Mouse (Mus musculus) spleen, postnatal 4 days (tissue): ENCODE data around the gene Gm42417.
A peak's percentile ranks its signal among the peaks of the same experiment; 100 is the strongest.
"Not testable (repeated sequence)": the region's sequence is repeated elsewhere in the genome, so short reads cannot be mapped to it uniquely, and the experiment has no call there.

Experiments
- DNase-seq, 2 experiments: peaks; one replicate each; pipeline ENCODE4 v3.0.0; 2022; ENCODE audit warnings: low spot score in 2 of 2

Gm42417 gene

DNA sequence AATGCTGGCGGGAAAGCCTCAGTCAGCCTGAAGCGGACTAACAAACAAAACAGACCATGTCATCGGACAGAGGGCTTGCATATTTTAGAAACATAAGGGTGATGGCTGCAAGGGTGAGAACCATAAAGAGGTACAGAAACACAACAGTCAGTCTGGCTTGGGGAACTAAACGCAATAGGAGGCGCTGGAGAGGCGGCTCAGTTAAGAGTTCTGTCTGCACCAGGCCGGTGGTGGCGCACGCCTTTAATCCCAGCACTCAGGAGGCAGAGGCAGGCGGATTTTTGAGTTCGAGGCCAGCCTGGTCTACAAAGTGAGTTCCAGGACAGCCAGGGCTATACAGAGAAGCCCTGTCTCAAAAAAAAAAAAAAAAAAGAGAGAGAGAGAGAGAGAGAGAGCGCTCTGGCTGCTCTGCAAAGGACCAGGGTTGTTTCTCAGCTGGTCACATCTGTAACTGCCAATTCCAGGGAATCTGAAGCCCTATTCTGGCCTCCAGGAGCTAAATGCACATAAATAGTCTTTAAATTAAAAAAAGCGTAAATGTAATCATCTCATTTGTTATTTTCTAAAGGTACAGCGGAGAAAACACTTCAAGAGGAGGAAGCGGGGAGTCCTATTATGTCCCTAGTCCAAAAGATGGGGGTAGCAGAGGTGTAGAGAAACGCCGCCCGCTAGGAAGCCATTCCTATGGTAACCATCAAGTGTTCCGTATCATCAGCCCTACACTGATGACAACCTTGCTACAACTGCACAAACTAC, 6.8 kb upstream of the Gm42417 start:
- peak in 1 of 2 experiments; percentile 44 for DNase-seq

GRCm38 (mm10) chr1:36545382-36545781, 6.2 kb upstream of the Gm42417 start:
- no peak for DNase-seq

- DNase-seq: no peak
These were observed 3.7 kb upstream of the Gm42417 start for GRCm38 (mm10) chr1:36542925-36543324.

GRCm38 (mm10) chr1:36541844-36542243, 2.6 kb upstream of the Gm42417 start:
- no peak for DNase-seq

DNA sequence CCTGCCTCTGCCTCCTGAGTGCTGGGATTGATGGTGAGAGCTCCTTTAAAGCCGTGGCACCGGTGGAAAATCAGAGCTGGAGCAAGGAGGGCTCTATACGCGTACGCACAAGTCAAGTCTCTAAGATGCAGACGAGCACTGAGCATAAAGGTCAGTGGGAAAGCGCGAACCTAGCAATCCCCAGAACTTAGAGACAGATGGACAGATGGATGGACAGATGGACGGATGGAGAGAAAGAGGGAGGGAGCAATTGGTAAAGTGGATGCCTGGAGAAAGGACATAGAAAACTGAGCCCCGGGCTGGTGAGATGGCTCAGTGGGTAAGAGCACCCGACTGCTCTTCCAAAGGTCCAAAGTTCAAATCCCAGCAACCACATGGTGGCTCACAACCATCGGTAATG, 1.6 kb upstream of the Gm42417 start:
- no peak for DNase-seq

- DNase-seq: no peak
These were observed 903 bp upstream of the Gm42417 start for GRCm38 (mm10) chr1:36540132-36540531.

DNA sequence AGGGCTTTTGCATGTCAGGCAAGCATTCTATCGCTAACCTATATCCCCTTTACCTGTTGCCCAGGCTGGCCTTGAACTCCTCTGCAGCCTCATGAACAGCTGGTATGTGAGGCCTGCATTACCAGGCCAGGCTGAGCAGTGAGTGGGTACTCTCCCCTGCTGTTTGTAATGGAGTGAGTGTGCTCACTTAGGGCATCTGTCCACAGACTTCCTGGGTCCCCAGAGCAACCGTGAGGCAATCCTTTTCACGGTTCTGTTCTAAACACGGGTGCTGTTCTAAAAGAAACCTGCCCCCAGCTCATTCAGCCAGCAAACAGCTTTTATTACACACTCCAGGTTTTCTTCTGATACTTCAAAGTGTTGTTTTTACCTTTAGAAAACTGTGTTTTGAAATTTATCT, 502 bp downstream of the Gm42417 start:
- DNase-seq: no peak

GRCm38 (mm10) chr1:36536783-36537182, 2.4 kb downstream of the Gm42417 start, which contains the start of gene Ankrd23:
Ankrd23 (minus strand) TSS chr1:36536883.
- not testable (repeated sequence) for DNase-seq

- DNase-seq: no peak
These were observed 2.9 kb downstream of the Gm42417 start for GRCm38 (mm10) chr1:36536397-36536728.

GRCm38 (mm10) chr1:36535477-36536396, 3.5 kb downstream of the Gm42417 start:
- no peak for DNase-seq

GRCm38 (mm10) chr1:36534595-36535058, 4.6 kb downstream of the Gm42417 start:
- DNase-seq: no peak

DNA sequence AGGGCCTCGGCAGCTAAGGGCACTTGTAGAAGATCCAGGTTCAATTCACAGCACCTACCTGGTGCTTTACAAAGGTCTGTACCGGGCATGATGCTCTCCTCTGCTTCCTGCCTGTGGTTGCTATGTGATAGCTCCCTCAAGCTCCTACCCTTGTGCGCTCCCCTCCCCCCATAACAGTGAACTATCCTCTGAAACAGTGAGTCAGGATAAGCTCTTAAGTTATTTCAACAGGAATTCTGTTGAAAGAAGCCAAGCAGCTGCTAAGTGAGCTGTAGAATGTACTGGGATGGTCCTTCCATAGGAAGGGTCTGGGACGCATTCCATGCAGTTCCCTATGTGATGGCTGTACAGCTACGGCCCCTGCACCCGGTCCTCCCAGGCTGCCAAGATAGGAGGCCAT, 5.7 kb downstream of the Gm42417 start:
- DNase-seq: no peak

GRCm38 (mm10) chr1:36531461-36531860, 7.8 kb downstream of the Gm42417 start:
- DNase-seq: no peak

DNA sequence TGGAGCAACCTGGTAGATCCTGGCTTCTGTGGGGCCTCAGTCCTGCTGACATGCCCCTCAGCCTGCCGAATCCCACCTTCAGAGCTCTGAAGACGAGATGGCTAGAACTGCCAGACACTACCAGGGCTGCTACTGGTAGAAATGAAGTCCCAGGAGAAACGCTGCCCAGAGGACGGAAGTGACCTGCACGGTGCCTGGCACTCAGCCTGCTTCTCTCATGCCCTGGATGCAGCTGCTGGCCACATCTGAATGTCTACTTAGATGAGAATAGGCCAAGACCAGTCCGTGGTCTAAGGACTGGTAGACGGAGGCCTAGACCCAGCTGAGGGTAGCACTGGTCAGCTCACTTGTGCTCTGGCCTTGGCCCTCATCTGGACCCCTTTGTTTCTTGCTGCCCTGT, 8.3 kb downstream of the Gm42417 start:
- DNase-seq: no peak

DNA sequence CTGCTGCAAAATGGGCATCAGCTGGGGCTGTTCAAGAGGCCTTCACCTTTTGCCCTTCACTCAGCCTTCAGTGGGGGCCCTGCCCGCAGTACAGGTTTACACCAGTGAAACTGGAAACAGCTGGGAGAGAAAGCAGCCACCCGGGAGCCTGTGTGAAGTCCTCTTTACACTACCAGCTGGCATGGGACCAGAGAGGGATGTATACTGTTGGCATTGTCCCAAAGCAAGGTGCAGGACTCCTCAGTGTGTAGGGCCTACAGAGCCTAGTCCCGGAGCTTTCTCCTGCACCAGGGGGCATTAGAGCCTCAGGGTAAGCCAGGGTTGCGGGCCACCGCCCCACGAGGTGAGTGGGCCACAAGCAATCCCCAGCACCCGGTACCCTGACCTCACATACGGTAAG, 8.7 kb downstream of the Gm42417 start:
- no peak for DNase-seq

DNA sequence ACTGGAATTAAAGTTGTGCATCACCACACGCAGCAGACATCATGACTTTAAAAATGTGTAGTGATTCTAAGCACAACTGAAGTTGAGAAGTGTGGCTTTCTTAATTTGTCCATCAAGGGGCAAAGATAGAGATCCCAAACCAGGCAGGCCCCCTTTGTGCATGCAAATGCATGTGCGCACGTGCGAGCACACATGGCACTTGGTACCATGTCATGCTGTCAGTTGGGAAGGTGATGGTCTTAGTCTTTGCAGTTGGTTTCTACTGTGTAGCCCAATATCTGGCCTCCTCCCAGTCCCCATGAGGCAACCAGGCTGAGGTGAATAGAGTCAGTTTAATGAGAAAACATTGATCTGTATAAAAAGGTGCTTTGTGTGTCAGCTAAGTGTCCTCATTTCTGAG, 9.4 kb downstream of the Gm42417 start:
- DNase-seq: no peak

- DNase-seq: no peak
These were observed 10.0 kb downstream of the Gm42417 start for GRCm38 (mm10) chr1:36529274-36529673.

DNA sequence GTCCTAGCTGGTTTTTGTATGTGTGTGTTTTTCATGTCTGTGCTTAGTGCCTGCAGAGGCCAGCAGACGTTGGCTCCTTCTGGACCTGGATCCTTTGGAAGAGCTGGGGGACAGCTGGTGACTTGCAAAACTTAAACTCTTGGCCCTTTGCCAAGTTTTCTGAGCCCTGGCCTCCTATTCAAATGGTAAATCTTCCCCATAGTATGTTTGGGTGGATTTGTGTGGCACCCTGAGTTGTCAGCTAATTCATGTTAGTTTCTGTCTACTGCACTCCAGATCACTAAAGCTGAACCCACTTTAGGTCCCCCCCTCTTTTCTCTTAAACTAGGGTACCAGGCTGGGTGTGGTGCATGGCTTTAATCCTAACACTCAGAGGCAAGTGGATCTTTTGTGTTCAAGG, 10.9 kb downstream of the Gm42417 start:
- DNase-seq: no peak

GRCm38 (mm10) chr1:36526903-36527302, 12.3 kb downstream of the Gm42417 start:
- DNase-seq: no peak

- no peak for DNase-seq
These were observed 13.5 kb downstream of the Gm42417 start for GRCm38 (mm10) chr1:36525774-36526173.

DNA sequence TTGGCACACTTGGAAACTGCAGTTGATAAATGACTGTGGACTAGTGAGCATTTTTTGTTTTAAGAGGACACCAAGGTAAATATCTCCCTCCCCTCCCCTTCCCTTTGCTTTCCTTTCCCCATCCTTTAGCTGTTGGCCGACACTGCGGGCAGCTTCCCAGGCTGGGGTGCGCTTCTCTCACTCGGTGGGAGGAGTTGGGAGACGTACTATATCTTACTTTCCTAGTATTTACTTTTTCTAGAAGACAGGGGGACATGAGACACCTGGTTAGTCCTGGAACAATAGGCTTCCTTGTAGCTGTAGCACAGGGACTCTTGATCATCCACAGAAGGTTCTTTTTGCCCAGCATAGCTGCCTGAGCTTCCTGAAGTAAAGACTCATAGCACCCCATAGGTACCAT, 15.2 kb downstream of the Gm42417 start:
- DNase-seq: no peak

DNA sequence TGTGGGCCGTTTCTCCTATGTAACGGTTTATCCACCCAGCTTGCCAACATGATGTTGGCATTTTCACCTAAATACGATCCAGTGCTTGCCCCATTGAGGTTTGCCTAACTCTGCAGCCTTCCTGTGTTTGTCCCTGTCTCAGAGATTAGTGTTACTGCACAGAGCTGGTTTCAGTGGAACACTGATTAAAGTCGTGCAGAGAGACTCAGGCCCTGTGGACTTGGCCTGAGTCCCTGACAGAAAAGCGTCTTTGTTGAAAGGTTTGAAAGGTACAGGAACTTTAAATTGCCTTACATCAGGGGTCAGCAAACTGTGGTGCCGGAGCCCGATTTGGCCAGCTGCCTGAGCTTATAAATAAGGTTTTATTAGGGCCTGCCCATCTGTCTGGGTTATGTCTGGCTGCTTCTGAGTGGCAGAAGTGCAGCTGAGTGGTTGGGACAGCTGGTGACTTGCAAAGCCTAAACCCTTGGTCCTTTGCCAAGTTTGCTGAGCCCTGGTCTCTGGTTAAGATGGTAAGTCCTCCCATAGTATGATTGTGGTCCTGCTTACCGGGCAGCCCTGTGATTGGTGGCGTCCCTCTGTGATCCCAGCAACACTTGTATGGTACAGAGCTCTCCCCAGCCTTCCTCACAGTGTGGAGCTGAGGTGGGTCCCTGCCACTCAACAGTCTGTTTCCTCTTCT, 15.8 kb downstream of the Gm42417 start:
- DNase-seq: no peak
